Mouse (Mus musculus) stomach, postnatal 0 days (tissue): ENCODE measurements around the gene Tespa1.

Experiments
- CTCF ChIP-seq: IDR thresholded peaks from 2 replicates; pipeline ENCODE4 v1.5.1; 2016; ENCODE audit warnings: antibody characterized with exemption, low read depth, mild to moderate bottlenecking, moderate library complexity
- EP300 ChIP-seq: optimal IDR thresholded peaks from 2 replicates; pipeline ENCODE3; 2016; ENCODE audit warnings: antibody characterized with exemption

GRCm38 (mm10) chr10:130337581-130337980 lies 14.9 kb downstream of the Tespa1 start:
- TF ChIP-seq EP300 (no peak), CTCF (no peak)
